Mouse (Mus musculus) testis, adult 2 months (tissue): ENCODE measurements around the gene Mrc1. TPM values are rescaled to one million over a fixed set of nuclear protein-coding genes. Genes with fewer than 3 reads are reported as not detected.

Experiments
- H3K27ac ChIP-seq: fragments of 200-500 bp; 2 replicates; pipeline ENCODE4 v1.5.1; 2012; ENCODE audit warnings: low read depth, low read length; ENCODE audit not compliant: control insufficient read depth, insufficient read depth
- H3K27me3 ChIP-seq: fragments of 200-500 bp; 2 replicates; pipeline ENCODE4 v1.6.1; 2012; ENCODE audit warnings: mild to moderate bottlenecking, low read length, moderate library complexity; ENCODE audit not compliant: control insufficient read depth, insufficient read depth
- H3K36me3 ChIP-seq: fragments of 200-500 bp; 2 replicates; pipeline ENCODE4 v1.6.1; 2012; ENCODE audit warnings: mild to moderate bottlenecking, low read length; ENCODE audit not compliant: control insufficient read depth, insufficient read depth
- H3K4me1 ChIP-seq: fragments of 200-500 bp; 2 replicates; pipeline ENCODE4 v1.6.1; 2012; ENCODE audit warnings: low read length; ENCODE audit not compliant: control insufficient read depth, insufficient read depth
- H3K4me3 ChIP-seq: fragments of 200-500 bp; 2 replicates; pipeline ENCODE4 v1.5.1; 2012; ENCODE audit warnings: low read depth, mild to moderate bottlenecking, low read length, moderate library complexity, mixed read lengths; ENCODE audit not compliant: control insufficient read depth
- CTCF ChIP-seq: fragments of 200-500 bp; IDR thresholded peaks from 2 replicates; pipeline ENCODE4 v1.5.1; 2012; ENCODE audit warnings: low read depth, mild to moderate bottlenecking, inconsistent platforms, low read length, moderate library complexity; ENCODE audit not compliant: control insufficient read depth, insufficient read depth, insufficient replicate concordance
- POLR2A ChIP-seq: fragments of 200-500 bp; IDR thresholded peaks from 2 replicates; pipeline ENCODE4 v1.6.1; 2012; ENCODE audit warnings: low read depth, mild to moderate bottlenecking, inconsistent platforms, low read length, moderate library complexity; ENCODE audit not compliant: control insufficient read depth
- polyA plus RNA-seq: library from polyadenylated mRNA; depleted of rRNA; stranded (reverse); fragments of >200 nt; gene quantifications from 2 replicates; pipeline ENCODE4 v1.2.3, GENCODE M21; 2012

The Mrc1 gene
- polyA plus RNA-seq, 1 experiment, result 5.1 TPM

DNA sequence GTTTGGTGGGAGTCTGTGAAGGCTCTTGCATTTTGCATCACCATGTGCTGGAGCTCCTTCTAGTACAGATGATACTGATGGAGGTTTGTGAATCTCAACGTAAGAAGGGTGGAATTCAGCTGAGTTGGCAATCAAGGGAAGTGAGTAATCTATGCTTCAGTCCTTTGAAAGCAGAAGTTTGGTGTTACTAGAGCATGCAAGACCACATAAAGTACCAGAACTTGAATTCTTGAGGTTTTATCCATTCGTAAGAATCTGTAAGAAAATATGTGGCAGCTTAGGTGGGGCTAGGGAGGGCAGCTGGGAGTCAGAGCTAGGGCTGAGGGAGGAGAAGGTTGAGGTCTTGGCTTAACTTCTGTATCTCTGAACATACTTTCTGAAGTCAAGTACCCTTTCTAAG is 15.5 kb downstream of the Mrc1 start:
- H3K36me3 ChIP-seq, result no peaks in the 10 kb centered on the region
- no peak overlapping the region for H3K4me3 ChIP-seq
- no peaks in the 10 kb centered on the region for H3K4me1 ChIP-seq
- H3K27ac ChIP-seq, result no peak overlapping the region
- H3K27me3 ChIP-seq, result no peaks in the 10 kb centered on the region
- TF ChIP-seq CTCF (no peak), POLR2A (no peak)

DNA sequence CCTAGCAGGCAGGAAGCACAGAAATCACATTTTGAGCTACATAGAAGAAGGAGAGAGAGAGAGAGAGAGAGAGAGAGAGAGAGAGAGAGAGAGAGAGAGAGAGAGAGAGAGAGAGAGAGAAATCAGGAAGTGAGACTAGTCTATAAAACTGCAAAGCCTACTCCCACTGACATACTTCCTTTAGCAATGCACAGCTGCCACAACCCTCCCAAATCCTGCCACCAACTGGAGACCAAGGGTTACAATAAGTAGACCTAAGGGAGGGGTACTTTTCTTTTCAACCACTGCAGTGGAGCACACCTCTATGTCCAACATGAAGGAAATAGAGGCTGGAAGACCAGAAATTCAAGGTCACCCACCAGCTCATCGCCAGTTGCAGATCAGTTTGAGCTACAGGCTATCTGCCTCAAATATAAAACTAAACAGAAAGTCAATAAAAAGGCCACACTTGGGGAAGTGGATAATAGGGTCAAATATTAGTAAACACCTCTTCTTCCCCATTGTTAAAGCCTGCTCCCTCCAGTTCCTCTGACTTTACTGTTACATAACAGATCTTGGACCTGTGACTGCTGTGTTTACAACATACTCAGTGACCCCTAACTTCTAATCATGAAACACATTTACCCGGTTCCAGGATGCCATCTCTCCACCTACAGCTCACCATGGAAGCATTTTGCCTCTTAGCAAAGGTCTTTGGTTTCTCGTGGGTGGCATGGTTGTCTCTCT is 20.8 kb downstream of the Mrc1 start:
- H3K4me3 ChIP-seq, result no peak overlapping the region
- H3K4me1 ChIP-seq, result no peaks in the 10 kb centered on the region
- no peaks in the 10 kb centered on the region for H3K36me3 ChIP-seq
- H3K27ac ChIP-seq, result no peak overlapping the region
- H3K27me3 ChIP-seq, result no peaks in the 10 kb centered on the region
- TF ChIP-seq CTCF (no peak), POLR2A (no peak)

- Histone ChIP-seq H3K27ac (no peak overlapping the region), H3K27me3 (no peaks in the 10 kb centered on the region), H3K36me3 (no peaks in the 10 kb centered on the region), H3K4me3 (no peak overlapping the region), H3K4me1 (no peaks in the 10 kb centered on the region)
- TF ChIP-seq POLR2A, result no peak
- no peak for TF ChIP-seq CTCF
Observed at GRCm38 (mm10) chr2:14251938-14252337, 22.7 kb downstream of the Mrc1 start.

DNA sequence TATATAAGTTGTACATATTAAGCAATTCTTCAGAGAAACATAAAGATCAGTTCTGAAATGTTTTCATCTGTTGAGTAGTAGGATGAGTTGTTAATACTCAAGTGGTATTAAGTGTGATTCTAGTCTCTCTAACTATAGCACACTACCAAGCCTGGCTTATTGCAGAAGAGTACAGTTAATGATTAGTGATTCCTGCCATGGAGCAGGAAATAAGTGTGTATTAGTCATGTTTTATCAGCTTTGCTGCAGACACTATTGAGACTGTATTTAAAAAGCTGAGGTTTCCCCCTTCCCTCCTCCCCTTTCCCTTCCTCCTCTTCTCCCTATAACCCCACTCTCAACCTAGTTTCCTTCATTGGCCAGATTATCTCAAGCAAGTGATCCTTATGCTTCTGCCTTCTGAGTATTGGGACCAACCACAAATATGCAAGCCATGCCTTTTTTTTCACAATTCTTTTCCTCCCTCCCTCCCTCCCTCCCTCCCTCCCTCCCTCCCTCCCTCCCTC is 29.2 kb downstream of the Mrc1 start:
- H3K36me3 ChIP-seq, result no peaks in the 10 kb centered on the region
- no peaks in the 10 kb centered on the region for H3K27me3 ChIP-seq
- H3K4me1 ChIP-seq, result no peaks in the 10 kb centered on the region
- H3K4me3 ChIP-seq, result no peak overlapping the region
- no peak overlapping the region for H3K27ac ChIP-seq
- no peak for TF ChIP-seq CTCF
- TF ChIP-seq POLR2A, result no peak

DNA sequence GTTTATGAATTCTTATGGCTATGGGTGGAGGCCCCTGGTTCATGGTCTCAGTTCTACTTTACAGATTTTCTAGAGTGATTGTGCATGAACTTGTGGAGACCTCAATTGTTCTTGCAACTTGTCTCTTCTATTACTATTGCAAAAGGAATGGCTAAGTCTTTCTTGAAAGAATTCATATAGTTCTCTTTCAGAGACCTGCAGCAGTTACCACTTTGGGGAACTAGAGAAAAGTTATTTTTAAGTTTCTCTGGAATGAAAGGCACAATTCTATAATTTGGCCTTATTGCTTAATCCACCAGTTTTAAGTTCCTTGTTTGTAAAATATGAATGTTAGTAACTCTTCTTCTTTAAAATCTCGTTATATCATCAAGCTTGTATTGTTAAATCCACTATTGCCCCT is 32.9 kb downstream of the Mrc1 start:
- Histone ChIP-seq H3K27ac (no peak overlapping the region), H3K4me3 (no peak overlapping the region), H3K4me1 (no peaks in the 10 kb centered on the region), H3K27me3 (no peaks in the 10 kb centered on the region), H3K36me3 (no peaks in the 10 kb centered on the region)
- TF ChIP-seq POLR2A (no peak), CTCF (no peak)

DNA sequence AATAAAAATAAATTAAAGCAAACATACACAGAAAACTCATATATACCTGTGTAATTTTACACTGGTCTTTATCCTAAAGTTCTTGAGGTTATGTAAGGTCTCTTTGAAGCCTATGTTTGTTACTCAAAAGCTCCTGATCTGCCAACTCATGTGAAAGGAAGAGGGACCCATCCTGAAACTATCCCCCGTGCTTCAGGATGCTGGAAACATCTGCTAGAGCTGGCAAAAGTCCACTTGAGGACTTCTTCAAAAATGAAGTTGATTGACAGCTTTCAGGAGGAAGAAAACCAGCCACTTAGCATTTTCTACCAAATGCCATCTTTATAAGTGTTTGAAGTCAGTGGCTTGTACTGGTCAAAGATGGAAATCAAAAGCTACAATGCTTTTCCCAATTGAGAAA is 40.0 kb downstream of the Mrc1 start:
- Histone ChIP-seq H3K4me3 (no peak overlapping the region), H3K27me3 (no peaks in the 10 kb centered on the region), H3K27ac (no peak overlapping the region), H3K4me1 (no peaks in the 10 kb centered on the region), H3K36me3 (no peaks in the 10 kb centered on the region)
- TF ChIP-seq POLR2A (no peak), CTCF (no peak)

DNA sequence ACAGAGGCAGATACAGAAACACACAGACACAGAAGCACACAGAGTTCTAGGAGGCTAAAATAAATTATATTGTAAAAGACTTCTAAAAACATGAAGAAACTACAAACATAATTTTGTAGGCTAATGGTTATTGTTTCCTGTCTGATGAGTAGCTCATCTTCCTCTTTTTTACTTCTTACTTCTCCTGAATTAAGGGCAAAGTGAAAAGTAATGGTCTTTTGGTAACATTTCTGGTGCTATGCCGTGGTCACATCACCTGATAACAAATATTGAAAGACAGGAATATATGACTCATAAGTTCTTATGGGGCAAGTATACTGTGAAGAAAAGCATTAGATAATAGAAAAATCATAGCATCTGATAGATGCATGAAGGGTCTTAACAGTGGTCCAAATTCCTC is 42.9 kb downstream of the Mrc1 start:
- Histone ChIP-seq H3K4me1 (no peaks in the 10 kb centered on the region), H3K4me3 (no peak overlapping the region), H3K27me3 (no peaks in the 10 kb centered on the region), H3K36me3 (no peaks in the 10 kb centered on the region), H3K27ac (no peak overlapping the region)
- TF ChIP-seq CTCF (no peak), POLR2A (no peak)
